Mouse (Mus musculus) hindbrain, embryonic 12.5 days (tissue): ENCODE data around the gene Ppp2r3a. TPM values are rescaled to one million over a fixed set of nuclear protein-coding genes. Genes with fewer than 3 reads are reported as not detected.

Experiments used
- ATAC-seq: fragments of 200-750 bp; cut with Nextera tagmentation; 2 replicates; pipeline ENCODE4 v1.8.0; 2017; ENCODE audit warnings: moderate TSS enrichment; ENCODE audit not compliant: low FRiP score
- H3K27ac ChIP-seq: fragments of 300-500 bp; sonication (generic); 2 replicates; pipeline ENCODE4 v1.5.1; 2016; ENCODE audit warnings: mild to moderate bottlenecking
- H3K27me3 ChIP-seq: fragments of 300-500 bp; sonication (generic); 2 replicates; pipeline ENCODE4 v1.6.1; 2016; ENCODE audit warnings: mild to moderate bottlenecking
- H3K36me3 ChIP-seq: fragments of 300-500 bp; sonication (generic); 2 replicates; pipeline ENCODE4 v1.6.1; 2016; ENCODE audit warnings: mild to moderate bottlenecking
- H3K4me1 ChIP-seq: fragments of 300-500 bp; sonication (generic); 2 replicates; pipeline ENCODE4 v1.6.1; 2016
- H3K4me2 ChIP-seq: fragments of 300-500 bp; sonication (generic); replicated peaks from 2 replicates; pipeline ENCODE4 v1.6.1; 2016; ENCODE audit warnings: mild to moderate bottlenecking
- H3K4me3 ChIP-seq: fragments of 300-500 bp; sonication (generic); 2 replicates; pipeline ENCODE4 v1.5.1; 2016; ENCODE audit warnings: mild to moderate bottlenecking
- H3K9ac ChIP-seq: fragments of 300-500 bp; sonication (generic); 2 replicates; pipeline ENCODE4 v1.6.1; 2016; ENCODE audit warnings: mild to moderate bottlenecking, moderate library complexity
- H3K9me3 ChIP-seq: fragments of 300-500 bp; sonication (generic); replicated peaks from 2 replicates; pipeline ENCODE4 v1.6.1; 2016; ENCODE audit warnings: mild to moderate bottlenecking
- WGBS: fragments of 180-500 bp; shearing (Covaris S2); methylation state at CpG from one replicate; pipeline ENCODE4 v1.1.7; 2016; 5-methylcytosine and 5-hydroxymethylcytosine counted together
- polyA plus RNA-seq: library from polyadenylated mRNA; unstranded; fragments of >200 nt; fragmentation: Nextera tagmentation; extraction: Ambion mirVana; gene quantifications from 2 replicates; pipeline ENCODE4 v1.2.1, GENCODE M21; 2016

Gene Ppp2r3a
- polyA plus RNA-seq, 1 experiment from 2014 or later: 26.1 TPM

DNA sequence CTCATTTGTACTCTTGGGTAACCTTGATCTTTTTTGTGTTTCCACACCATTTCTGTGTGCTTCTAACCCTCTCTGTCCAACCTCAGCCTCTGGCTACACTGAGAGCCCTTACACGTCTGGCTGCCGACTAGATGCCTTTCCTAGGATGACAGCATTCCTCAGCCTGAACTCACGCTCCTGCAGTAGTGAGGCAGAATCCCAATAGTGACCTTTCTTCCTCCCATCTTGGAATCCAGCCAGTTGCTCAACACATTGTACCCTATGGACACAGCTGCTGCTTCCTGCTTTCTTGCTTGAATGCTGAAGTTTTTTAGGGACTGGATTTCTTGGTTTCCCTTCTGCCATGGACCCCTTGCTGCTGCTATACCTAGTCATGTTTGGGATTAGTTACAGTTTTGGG is 141.6 kb downstream of the Ppp2r3a start:
- no peak for ATAC-seq
- 50% methylated on average over 3 of the region's 3 CpGs for WGBS
- H3K27me3 ChIP-seq: no peaks in the 10 kb centered on the region

DNA sequence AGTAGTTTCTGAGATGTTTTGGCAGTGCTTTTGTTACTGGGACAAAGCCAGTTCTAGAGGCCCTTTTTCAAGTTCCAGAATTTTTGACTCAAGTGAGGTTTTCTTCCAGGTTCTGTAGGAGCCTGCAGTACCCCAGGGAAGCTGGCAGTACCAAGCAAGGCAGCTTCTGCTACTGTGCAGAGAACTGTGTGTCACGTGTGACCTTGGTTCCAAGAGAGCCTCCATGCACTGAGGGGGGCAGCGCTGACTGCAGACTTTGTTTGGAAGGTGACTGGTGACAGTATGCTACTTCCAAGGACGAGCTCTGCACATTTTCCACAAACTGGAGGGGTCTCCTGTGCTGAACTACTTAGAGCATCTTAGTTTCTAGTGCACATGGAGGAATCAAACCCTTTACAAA is 144.2 kb downstream of the Ppp2r3a start:
- Histone ChIP-seq H3K9ac (no peak overlapping the region), H3K27me3 (no peaks in the 10 kb centered on the region), H3K4me1 (no peaks in the 10 kb centered on the region), H3K4me2 (no peak overlapping the region), H3K27ac (no peak overlapping the region), H3K9me3 (no peaks in the 10 kb centered on the region), H3K36me3 (peaks cover 10% of the 10 kb centered on the region), H3K4me3 (no peak overlapping the region)
- 89% methylated on average over 3 of the region's 3 CpGs for WGBS
- ATAC-seq: no peak

More for the DNA sequence above, 141.6 kb downstream of the Ppp2r3a start:
- Histone ChIP-seq H3K9ac (no peak overlapping the region), H3K4me2 (no peak overlapping the region), H3K36me3 (peaks cover 7% of the 10 kb centered on the region), H3K9me3 (no peaks in the 10 kb centered on the region), H3K27ac (0 out of 2 replicates have a peak overlapping the region, but pooled peaks have one; percentile 5), H3K4me3 (no peak overlapping the region), H3K4me1 (no peaks in the 10 kb centered on the region)

DNA sequence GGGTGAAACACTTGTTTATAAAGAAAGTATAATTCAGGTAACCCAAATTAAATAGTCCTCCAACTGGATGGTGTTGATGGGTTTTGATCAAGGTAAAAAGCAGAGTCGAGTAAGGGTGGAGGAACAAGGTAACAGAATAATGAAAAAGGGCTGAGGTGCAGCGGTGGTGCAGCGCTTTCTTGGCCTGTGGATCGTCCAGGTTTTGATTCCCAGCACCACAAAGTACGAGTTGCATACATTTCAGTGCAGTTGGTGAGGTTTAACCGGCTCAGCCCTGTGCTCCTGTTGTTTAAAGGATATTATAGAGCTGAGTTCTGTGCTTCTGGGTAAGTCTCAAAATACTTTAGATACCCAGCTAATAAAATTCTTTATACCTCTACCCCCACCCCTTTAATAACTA is 145.9 kb downstream of the Ppp2r3a start:
- no peak overlapping the region for H3K4me3 ChIP-seq
- 93% methylated on average over 6 of the region's 6 CpGs for WGBS
- H3K9me3 ChIP-seq: no peaks in the 10 kb centered on the region
- no peak overlapping the region for H3K9ac ChIP-seq
- no peaks in the 10 kb centered on the region for H3K27me3 ChIP-seq
- H3K4me1 ChIP-seq: no peaks in the 10 kb centered on the region
- peaks cover 24% of the 10 kb centered on the region for H3K36me3 ChIP-seq
- H3K27ac ChIP-seq: no peak overlapping the region
- H3K4me2 ChIP-seq: no peak overlapping the region
- no peak for ATAC-seq

DNA sequence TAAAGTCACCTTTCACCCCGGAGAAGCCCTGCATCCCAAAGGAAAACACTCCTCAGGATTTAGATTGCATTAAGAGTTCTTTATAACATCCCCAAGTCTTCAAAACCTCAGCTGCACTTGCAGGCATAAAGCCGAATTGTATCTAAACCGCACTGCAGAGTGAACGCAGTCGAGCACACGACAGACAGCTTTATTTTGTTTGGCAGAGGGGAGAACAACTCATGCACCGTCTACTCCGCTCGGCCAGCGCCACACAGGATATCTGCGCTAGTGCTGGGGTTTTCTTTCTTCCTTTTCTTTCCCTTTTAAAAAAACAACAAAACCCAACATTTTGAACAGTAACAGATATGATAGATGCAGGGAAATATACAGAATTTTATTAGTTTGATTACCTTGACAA is 146.7 kb downstream of the Ppp2r3a start:
- Histone ChIP-seq H3K4me2 (no peak overlapping the region), H3K4me3 (no peak overlapping the region), H3K36me3 (peaks cover 28% of the 10 kb centered on the region), H3K27ac (no peak overlapping the region), H3K4me1 (no peaks in the 10 kb centered on the region), H3K9me3 (no peaks in the 10 kb centered on the region), H3K9ac (no peak overlapping the region), H3K27me3 (no peaks in the 10 kb centered on the region)
- no peak for ATAC-seq
- 88% methylated on average over 11 of the region's 11 CpGs for WGBS

DNA sequence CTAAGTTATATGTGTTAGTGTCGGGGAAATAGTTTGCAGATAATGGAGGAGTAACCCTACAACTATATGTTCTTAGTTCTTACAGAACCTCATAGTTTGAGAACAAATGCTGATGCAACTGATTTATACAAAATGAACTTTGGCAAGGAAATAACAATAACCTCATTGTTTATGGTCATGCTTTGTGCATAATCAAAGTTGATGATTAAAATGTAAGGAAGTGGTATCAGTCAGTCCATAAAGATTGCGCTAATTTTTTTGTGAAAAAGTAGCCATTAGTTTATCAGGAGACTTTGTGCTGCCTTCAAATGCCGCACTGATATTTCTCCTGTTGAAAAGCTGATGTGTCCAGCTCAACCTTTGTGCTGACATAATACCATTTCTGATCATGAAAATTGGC is 149.3 kb downstream of the Ppp2r3a start:
- H3K36me3 ChIP-seq: peaks cover 28% of the 10 kb centered on the region
- H3K4me2 ChIP-seq: no peak overlapping the region
- H3K9me3 ChIP-seq: peaks cover 4% of the 10 kb centered on the region; the same call in 1 of the 2 replicates
- H3K4me3 ChIP-seq: no peak overlapping the region
- 97% methylated on average over 3 of the region's 3 CpGs for WGBS
- H3K9ac ChIP-seq: no peak overlapping the region
- ATAC-seq: no peak
- H3K4me1 ChIP-seq: no peaks in the 10 kb centered on the region
- no peak overlapping the region for H3K27ac ChIP-seq
- no peaks in the 10 kb centered on the region for H3K27me3 ChIP-seq

DNA sequence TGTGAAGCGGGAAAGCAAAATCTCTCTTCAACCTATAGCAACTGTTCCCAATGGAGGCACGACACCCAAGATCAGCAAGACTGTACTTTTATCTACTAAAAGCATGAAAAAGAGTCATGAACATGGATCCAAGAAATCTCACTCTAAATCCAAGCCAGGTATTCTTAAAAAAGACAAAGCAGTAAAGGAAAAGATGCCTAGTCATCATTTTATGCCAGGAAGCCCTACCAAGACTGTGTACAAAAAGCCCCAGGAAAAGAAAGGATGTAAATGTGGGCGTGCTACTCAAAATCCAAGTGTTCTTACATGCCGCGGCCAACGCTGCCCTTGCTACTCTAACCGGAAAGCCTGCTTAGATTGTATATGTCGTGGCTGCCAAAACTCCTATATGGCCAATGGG is 150.0 kb downstream of the Ppp2r3a start:
- no peak overlapping the region for H3K4me3 ChIP-seq
- H3K9ac ChIP-seq: no peak overlapping the region
- peaks cover 4% of the 10 kb centered on the region; the same call in 1 of the 2 replicates for H3K9me3 ChIP-seq
- H3K4me1 ChIP-seq: no peaks in the 10 kb centered on the region
- WGBS: 95% methylated on average over 8 of the region's 8 CpGs
- no peaks in the 10 kb centered on the region for H3K27me3 ChIP-seq
- no peak overlapping the region for H3K27ac ChIP-seq
- peaks cover 27% of the 10 kb centered on the region for H3K36me3 ChIP-seq
- H3K4me2 ChIP-seq: no peak overlapping the region
- no peak for ATAC-seq

DNA sequence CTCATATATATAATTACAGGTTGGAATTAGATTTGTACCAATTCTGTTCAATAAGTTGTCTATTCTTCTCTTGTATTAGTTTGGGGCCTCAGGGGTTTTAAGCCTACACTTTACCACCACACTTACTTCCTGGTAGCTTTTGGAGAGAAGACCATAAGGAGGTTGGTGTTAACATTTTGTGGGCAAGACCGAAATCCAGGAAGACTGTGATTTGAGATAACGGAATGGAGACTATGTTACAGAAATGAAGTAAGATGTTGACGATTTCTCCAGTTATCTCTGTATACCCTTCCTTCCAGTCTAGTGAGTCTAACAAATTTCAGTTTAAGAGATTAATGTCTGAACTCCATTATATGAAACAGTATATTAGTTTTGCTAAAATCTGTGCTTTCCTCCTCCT is 151.4 kb downstream of the Ppp2r3a start:
- H3K36me3 ChIP-seq: peaks cover 30% of the 10 kb centered on the region
- H3K4me3 ChIP-seq: no peak overlapping the region
- 93% methylated on average over 3 of the region's 3 CpGs for WGBS
- H3K9me3 ChIP-seq: peaks cover 4% of the 10 kb centered on the region; the same call in 1 of the 2 replicates
- no peak for ATAC-seq
- H3K9ac ChIP-seq: no peak overlapping the region
- no peaks in the 10 kb centered on the region for H3K27me3 ChIP-seq
- no peaks in the 10 kb centered on the region for H3K4me1 ChIP-seq
- H3K27ac ChIP-seq: no peak overlapping the region
- no peak overlapping the region for H3K4me2 ChIP-seq

DNA sequence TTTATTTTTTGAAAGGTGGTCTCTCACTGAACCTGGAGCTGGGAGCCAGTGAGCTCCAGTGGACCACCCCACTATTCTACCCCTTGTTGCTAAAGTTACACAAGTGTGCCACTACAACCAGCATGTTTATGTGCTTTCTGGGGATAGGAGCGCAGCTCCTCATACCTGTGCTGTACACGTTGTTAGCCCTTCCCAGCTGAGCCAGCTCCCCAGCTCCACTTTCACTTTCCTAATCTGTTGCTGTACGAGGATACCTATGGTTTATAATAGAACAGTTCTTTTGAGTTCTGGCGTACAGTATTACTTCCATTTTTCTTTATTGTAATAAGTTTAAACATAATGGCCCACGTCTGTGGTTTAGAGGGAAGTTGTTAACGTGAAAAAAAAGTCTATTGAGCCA is 152.2 kb downstream of the Ppp2r3a start:
- 90% methylated on average over 6 of the region's 6 CpGs for WGBS
- Histone ChIP-seq H3K27me3 (no peaks in the 10 kb centered on the region), H3K9ac (no peak overlapping the region), H3K4me3 (no peak overlapping the region), H3K36me3 (peaks cover 26% of the 10 kb centered on the region), H3K27ac (no peak overlapping the region), H3K4me2 (no peak overlapping the region), H3K4me1 (no peaks in the 10 kb centered on the region), H3K9me3 (peaks cover 4% of the 10 kb centered on the region; the same call in 1 of the 2 replicates)
- ATAC-seq: no peak

DNA sequence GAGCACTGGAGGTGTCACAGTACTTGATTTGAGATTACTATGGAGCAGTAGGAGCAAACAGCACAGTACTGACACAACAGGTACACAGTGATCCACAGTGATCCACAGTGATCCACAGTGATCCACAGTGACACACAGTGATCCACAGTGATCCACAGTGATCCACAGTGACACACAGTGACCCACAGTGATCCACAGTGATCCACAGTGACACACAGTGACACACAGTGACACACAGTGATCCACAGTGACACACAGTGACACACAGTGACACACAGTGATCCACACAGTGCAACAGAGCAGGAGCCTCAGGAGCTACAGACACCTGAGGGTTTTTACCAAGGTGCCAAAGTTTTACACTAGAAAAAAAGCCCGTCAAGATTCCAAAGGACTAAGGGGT is 154.1 kb downstream of the Ppp2r3a start:
- Histone ChIP-seq H3K36me3 (peaks cover 26% of the 10 kb centered on the region), H3K4me3 (no peak overlapping the region), H3K4me1 (no peaks in the 10 kb centered on the region), H3K27me3 (no peaks in the 10 kb centered on the region), H3K27ac (no peak overlapping the region), H3K4me2 (no peak overlapping the region), H3K9ac (no peak overlapping the region), H3K9me3 (peaks cover 4% of the 10 kb centered on the region; the same call in 1 of the 2 replicates)
- WGBS: 70% methylated on average over 1 of the region's 1 CpGs
- ATAC-seq: no peak

DNA sequence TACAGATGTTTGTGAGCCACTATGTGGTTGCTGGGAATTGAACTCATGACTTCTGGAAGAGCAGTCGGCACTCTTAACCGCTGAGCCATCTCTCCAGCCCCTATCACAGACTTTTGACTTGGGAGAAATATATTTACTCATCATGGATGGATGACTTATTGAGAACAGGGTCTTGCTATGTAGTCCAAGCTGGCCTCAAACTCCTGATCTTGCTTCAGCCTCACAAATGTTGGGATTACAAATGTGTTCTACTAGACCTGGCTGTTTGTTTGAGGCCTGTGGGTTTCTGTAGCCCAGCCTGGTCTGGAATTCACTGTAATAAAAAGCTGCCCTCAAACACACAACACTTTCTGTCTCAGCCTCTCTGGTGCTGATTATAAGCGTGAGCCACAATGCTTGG is 155.1 kb downstream of the Ppp2r3a start:
- Histone ChIP-seq H3K27ac (no peak overlapping the region), H3K4me1 (no peaks in the 10 kb centered on the region), H3K4me3 (no peak overlapping the region), H3K4me2 (no peak overlapping the region), H3K27me3 (no peaks in the 10 kb centered on the region), H3K36me3 (peaks cover 20% of the 10 kb centered on the region), H3K9ac (no peak overlapping the region), H3K9me3 (peaks cover 4% of the 10 kb centered on the region; the same call in 1 of the 2 replicates)
- no peak for ATAC-seq
- 97% methylated on average over 3 of the region's 3 CpGs for WGBS

DNA sequence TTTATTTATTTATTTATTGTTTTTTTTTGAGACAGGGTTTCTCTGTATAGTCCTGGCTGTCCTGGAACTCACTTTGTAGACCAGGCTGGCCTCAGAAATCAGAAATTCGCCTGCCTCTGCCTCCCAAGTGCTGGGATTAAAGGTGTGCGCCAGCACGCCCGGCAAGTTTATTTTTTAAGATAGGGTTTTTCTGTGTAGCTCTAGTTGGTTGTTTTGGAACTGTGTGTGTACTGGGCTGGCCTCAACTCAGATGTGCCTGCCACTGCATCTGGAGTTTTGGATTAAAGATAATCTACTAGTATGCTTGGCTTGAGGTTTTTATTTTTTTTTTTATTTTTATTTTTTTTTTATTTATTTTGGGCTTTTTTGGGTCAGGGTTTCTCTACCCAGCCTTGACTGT is 156.2 kb downstream of the Ppp2r3a start:
- 99% methylated on average over 4 of the region's 4 CpGs for WGBS
- H3K36me3 ChIP-seq: peaks cover 9% of the 10 kb centered on the region
- no peak for ATAC-seq
- H3K9me3 ChIP-seq: peaks cover 4% of the 10 kb centered on the region; the same call in 1 of the 2 replicates
- no peaks in the 10 kb centered on the region for H3K27me3 ChIP-seq
- H3K4me2 ChIP-seq: no peak overlapping the region
- H3K4me3 ChIP-seq: no peak overlapping the region
- no peak overlapping the region for H3K27ac ChIP-seq
- no peak overlapping the region for H3K9ac ChIP-seq
- no peaks in the 10 kb centered on the region for H3K4me1 ChIP-seq

DNA sequence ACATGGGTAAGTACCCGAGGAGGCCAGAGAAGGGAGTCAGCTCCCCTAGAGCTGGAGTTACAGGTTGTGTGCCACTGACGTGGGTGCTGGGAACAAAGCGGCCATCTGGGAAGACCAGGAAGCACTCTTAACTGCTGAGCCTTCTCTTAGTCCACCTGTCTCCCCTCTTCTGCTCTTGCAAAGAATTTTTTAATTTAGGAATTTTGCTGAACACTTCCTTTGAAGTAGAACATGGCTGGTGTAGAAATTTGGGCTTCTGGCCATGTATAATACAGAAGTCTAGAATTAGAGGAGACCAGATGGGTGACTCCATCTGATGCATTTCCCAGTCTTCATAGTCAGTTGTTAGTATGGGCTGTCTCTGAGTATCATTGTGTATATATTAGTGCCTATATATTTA is 167.9 kb downstream of the Ppp2r3a start:
- Histone ChIP-seq H3K27me3 (no peaks in the 10 kb centered on the region), H3K9me3 (no peaks in the 10 kb centered on the region), H3K36me3 (peaks cover 3% of the 10 kb centered on the region; the same call in 1 of the 2 replicates), H3K9ac (no peak overlapping the region), H3K27ac (no peak overlapping the region), H3K4me3 (no peak overlapping the region), H3K4me1 (peaks cover 15% of the 10 kb centered on the region), H3K4me2 (no peak overlapping the region)
- no peak for ATAC-seq
- WGBS: 97% methylated on average over 3 of the region's 3 CpGs

DNA sequence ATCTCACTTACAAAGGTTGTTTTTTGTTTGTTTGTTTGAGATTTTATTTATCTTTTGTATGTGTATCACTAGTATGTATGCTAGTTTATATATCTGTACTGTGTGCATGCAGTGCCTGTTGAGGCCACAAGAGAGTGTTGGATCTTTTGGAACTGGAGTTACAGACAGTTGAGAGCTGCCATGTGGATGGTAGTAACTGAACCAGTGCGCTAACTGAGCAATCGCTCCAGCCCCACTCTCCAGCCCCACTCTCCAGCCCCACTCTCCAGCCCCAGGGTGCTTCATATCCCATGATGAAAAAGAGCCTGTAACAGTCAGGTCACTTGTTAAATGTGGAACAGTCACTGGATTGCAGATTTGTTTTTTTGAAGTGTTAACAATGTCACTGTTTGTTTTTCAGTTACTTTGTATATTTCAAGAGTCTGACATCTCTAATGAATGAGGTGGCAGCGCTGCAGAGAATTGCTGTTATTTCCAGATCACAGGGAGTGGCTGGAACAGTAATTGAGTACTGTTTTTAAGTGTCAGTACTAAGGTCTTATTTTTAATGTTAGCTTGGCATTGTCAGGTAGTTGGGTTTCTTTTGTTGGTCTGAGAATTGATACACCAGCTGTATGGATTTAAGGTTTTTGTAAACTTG is 171.4 kb downstream of the Ppp2r3a start:
- Histone ChIP-seq H3K36me3 (peaks cover 3% of the 10 kb centered on the region; the same call in 1 of the 2 replicates), H3K9me3 (no peaks in the 10 kb centered on the region), H3K27ac (no peak overlapping the region), H3K4me1 (peaks cover 31% of the 10 kb centered on the region), H3K4me3 (no peak overlapping the region), H3K4me2 (peak overlapping the region; percentile 92), H3K9ac (no peak overlapping the region), H3K27me3 (no peaks in the 10 kb centered on the region)
- WGBS: 82% methylated on average over 3 of the region's 3 CpGs
- ATAC-seq: no peak
